Mouse (Mus musculus) embryo, embryonic 9.5 days (tissue): Measurements from ENCODE around the gene Gpnmb.
A peak's percentile ranks its signal among the peaks of the same experiment; 100 is the strongest.

Source experiments
- DNase-seq: peaks from one replicate; pipeline ENCODE4 v3.0.0-alpha.2; 2017; ENCODE audit errors: extremely low spot score

Gene Gpnmb

GRCm38 (mm10) chr6:49031230-49031629, 5.1 kb upstream of the Gpnmb start:
- DNase-seq, result no peak

GRCm38 (mm10) chr6:49032783-49033182, 3.6 kb upstream of the Gpnmb start:
- DNase-seq, result no peak

GRCm38 (mm10) chr6:49037268-49037662, 919 bp downstream of the Gpnmb start:
- no peak for DNase-seq

- peak; percentile 56 for DNase-seq
Measured at GRCm38 (mm10) chr6:49039470-49040180, 3.3 kb downstream of the Gpnmb start.

GRCm38 (mm10) chr6:49046502-49046901, 10.2 kb downstream of the Gpnmb start:
- DNase-seq, result no peak

DNA sequence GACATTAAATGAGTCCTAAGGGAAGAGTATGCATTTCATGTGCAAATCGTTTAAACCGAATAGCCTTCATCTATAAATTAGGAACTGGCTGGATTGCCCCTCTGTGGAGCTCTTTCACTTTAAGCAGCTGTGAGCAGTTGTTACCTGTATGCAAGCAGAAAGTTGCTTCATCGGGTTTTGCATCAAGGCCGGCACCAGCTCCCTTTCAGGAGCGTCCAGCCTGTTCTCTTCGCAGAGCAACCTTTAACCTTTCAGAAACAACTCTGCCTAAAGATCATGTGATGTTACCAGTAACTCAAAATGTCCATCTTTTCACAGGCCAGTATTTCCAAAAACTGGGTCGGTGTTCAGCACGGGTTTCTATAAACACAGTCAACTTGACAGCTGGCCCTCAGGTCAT, 10.6 kb downstream of the Gpnmb start:
- no peak for DNase-seq

- no peak for DNase-seq
Measured at GRCm38 (mm10) chr6:49047848-49048247, 11.5 kb downstream of the Gpnmb start.

DNA sequence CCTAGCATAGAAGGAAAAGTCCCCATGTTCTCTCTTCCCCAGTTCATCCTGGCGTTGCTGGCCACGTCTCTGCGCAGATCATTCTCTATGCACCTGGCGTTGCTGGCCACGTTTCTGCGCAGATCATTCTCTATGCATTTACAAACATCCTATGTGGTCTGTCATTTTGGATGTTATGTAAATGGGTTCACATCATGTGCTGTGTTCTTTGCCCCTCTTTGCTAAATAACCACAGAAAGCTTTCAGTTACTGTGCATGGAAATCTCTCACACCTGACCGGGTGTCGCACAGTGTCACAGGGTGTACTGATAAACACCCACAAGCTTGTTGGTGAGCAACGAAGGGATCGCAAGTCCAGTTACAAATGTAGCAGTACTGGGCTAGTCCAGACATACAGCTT, 12.0 kb downstream of the Gpnmb start:
- no peak for DNase-seq

GRCm38 (mm10) chr6:49050677-49051410, 14.5 kb downstream of the Gpnmb start:
- DNase-seq, result no peak

DNA sequence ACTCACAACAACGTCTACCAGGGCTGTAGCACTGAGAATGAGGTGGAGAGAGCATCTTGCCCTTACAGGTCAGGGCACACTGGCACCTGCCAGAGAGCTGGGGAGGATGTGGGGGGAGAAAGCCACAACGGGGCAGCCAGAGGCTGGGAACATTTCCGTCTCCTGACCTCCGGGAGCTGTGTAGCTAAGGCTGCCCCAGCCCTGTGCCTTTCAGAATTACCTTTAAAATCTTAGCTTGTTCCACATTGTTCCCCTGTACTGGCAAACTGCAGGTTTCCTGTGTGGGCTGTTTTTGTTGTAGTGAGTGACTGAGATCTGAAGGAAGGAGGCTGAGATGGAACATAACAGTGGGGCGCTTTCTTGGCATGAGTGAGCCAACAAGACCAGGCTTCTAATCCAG, 15.8 kb downstream of the Gpnmb start:
- DNase-seq, result no peak

DNA sequence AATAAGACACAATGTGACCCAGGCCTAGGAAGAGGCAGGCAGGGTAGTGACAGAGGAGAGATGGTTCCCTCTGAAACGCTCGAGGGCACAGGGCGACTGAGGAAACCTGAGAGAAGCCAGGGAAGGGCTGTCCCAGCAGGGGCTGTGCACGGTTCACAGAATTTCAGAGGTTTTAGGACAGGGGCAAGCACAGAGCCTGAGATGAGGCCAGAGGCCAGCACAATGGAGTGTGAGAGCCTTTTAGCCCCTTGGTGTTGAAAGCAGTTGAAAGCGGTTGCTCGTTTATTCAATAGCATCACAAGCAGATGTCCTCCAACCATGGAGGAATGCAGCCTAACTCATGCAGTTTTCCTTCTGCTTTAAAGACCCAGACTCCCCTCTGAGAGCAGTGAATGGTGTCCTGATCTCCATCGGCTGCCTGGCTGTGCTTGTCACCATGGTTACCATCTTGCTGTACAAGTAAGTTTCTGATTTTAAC, 18.9 kb downstream of the Gpnmb start:
- peak; percentile 67 for DNase-seq

DNA sequence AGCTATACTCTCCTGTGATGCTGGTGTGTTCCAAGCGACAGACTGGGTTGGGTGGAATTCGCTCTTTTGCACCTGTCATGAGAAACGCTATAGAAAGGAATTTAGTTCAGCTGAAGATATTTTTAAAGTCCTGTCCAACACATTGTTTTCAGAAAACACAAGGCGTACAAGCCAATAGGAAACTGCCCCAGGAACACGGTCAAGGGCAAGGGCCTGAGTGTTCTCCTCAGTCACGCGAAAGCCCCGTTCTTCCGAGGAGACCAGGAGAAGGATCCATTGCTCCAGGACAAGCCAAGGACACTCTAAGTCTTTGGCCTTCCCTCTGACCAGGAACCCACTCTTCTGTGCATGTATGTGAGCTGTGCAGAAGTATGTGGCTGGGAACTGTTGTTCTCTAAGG, 19.7 kb downstream of the Gpnmb start:
- no peak for DNase-seq

DNA sequence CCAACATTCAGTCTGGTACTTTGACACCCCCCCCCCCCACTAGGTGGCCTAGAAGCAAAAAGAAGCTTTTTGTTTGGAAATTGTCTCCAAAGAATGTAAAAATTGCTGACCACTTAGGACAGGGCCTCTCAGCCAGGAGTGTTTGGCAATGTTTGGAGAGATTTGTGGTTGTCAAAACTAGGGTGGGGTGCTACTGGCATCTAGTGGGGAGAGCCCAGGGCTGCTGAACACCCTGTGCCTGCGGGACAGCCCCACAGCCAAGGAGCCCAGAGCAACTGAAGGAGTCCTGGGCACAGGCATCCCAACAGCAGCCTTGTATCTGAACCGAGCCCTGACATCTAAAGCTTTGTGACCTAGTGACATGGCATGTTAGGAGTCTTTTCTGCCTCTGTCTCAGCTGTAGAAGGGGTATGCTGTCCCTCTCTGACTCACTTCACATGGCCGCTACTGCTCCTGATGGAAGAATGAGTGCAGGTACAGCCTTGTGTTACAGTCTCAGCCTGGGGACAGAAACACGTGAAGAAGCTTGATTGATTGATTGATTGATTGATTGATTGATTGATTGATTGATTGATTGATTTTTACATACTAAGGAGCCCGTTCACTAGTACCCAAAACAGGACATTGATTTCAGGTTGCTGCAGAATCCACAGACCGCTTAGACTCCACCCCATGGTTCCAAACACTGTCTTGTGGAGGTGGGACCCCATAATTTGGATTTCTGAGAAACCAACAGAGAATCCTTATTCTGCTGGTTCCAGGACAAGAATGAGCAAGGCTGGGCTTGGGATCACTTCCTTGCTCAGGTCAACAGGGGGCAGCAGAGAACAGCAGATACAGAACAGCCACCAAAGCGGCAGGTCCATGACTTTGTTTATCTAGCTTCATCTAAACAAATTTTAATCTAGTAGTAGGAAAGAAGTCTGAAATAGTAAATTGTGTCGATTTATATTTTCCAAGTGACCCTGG, 21.0 kb downstream of the Gpnmb start:
- DNase-seq, result peak; percentile 68

- no peak for DNase-seq
Measured at GRCm38 (mm10) chr6:49068361-49068760, 32.0 kb downstream of the Gpnmb start.

DNA sequence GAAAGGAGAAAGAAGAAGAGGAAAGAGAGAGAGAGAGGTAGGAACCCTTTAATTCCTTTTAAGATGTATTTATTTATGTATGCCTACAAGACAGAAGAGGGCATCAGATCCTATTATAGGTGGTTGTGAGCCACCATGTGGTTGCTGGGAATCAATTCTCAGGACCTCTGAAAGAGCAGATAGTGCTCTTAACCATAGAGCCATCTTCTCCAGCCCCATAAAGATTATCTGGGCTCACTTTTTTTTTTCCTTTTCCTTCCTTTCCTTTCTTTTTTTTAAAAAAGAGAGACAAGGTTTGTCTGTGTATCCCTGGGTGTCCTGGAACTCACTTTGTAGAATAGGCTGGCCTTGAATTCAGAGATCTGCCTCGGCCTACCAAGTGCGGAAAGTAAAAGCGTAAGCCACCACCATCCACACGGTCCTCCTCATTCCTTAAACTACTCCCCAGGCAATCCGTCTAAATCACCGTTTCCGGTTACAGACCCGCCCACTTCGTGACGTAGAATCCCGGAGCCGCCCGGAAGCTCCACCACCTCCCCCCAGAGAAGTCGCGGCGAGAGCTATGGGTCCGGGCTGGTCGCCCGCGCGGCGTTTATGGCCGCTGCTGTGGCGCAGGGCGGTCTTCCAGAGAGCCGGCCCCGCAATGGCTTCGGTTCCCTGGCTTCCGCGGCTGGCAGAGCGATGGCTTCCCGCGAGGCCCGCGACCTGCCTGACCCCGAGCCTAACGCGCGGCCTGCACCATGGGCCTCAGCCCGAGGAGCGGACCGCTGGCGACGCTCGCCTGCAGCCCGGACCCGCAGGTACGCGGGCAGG, 37.2 kb downstream of the Gpnmb start, which contains the start of gene Malsu1:
TSS of gene Malsu1 (plus strand) at position 492 of the 813 bp plus-strand sequence.
- DNase-seq, result peak; percentile 95

DNA sequence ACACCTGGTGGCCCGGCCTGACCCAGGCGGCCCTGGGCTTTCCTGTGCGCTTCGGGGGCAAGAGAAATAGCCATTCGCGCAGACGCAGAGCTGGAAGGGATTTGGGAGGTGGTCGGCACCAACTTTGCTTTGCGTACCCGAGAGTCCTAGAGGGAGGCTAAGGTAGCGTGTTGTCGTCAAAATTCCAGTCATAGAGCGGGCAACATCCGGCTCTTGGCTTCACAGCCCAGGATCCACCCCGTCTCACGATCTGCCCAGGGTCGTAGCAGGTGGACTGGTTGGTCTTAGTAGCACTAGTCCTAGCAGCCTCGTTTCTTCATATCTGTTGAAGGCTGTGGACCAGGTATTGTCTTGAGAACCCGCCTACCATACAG, 37.8 kb downstream of the Gpnmb start:
- no peak for DNase-seq

DNA sequence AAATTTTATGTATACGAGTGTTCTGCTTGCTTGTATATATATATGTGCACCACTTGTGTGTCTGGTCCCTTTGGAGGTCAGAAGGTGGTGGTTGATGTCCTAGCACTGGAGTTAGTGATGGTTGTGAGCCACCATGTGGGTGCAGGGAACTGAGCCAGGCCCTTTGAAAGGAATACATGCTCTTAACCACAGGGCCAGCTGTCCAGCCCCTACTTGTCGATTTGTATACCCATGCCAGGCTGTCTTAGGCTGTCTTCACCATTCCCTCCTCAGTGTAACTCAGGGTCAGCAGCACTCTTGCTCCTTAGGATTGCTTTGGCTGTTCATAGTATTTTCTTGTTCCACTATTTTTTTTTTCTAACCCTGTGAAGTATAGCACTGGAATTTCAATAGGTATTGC, 41.5 kb downstream of the Gpnmb start:
- no peak for DNase-seq

DNA sequence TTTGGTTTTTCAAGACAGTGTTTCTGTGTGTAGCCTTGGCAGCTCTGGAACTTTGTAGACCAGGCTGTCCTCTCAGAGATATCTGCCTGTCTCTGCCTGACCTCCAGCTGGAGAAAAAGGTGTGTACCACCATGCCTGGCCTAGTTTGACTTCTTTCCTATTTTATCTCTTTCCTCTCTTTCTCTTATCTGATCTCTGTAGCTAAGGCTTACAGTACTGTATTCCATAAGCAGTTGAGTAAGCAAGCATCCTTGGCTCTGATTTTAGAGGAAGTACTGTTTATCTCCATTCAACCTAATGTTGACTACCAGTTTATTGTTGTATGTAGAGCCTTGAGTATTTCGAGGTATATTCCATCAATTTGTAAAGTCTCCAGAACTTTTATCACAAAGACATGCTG, 43.0 kb downstream of the Gpnmb start:
- DNase-seq, result no peak

GRCm38 (mm10) chr6:49083008-49083407, 46.7 kb downstream of the Gpnmb start:
- DNase-seq, result no peak

DNA sequence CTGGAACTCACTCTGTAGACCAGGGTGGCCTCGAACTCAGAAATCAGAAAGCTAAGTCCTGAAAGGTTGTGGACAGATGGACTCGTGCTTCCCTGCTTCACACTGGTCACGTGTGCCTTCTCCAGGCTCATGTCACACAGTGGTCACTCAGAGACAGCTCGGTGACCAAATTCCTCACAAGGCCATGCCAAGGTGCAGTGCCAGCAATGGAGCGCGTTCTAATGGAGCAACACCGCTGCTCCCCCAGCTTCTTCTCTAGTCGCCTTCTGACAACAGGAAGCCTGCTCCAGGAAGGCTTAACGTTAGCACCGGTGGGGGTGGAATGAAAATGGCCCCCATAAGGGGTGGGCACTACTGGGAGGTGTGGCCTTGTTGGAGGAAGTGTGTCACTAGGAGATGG, 58.6 kb downstream of the Gpnmb start:
- DNase-seq, result no peak

- DNase-seq, result no peak
Measured at GRCm38 (mm10) chr6:49096421-49096820, 60.1 kb downstream of the Gpnmb start.
